Mouse (Mus musculus) fat pad, adult 2 months (tissue): ENCODE results near the gene Chrnb1.

Experiments
- DNase-seq: peaks from one replicate; pipeline ENCODE4 v3.0.0-alpha.2; 2011; ENCODE audit warnings: low read depth, low spot score; ENCODE audit errors: extremely low read depth

The Chrnb1 gene

GRCm38 (mm10) chr11:69804972-69805909, 9.5 kb upstream of the Chrnb1 start, which contains the start of gene Tmem102:
TSS of gene Tmem102 (minus strand) at chr11:69805624.
- peak; percentile 63 for DNase-seq

- no peak for DNase-seq
Observed at GRCm38 (mm10) chr11:69804652-69804940, 8.9 kb upstream of the Chrnb1 start.

- no peak for DNase-seq
Observed at GRCm38 (mm10) chr11:69803786-69804651, 8.3 kb upstream of the Chrnb1 start.

GRCm38 (mm10) chr11:69803328-69803727, 7.6 kb upstream of the Chrnb1 start:
- no peak for DNase-seq

GRCm38 (mm10) chr11:69802648-69803105, 6.9 kb upstream of the Chrnb1 start:
- no peak for DNase-seq

GRCm38 (mm10) chr11:69801379-69801977, 5.7 kb upstream of the Chrnb1 start, which contains the start of gene Fgf11:
TSS of gene Fgf11 (minus strand) at chr11:69801857.
- DNase-seq = no peak

GRCm38 (mm10) chr11:69800392-69801197, 4.9 kb upstream of the Chrnb1 start:
- no peak for DNase-seq

DNA sequence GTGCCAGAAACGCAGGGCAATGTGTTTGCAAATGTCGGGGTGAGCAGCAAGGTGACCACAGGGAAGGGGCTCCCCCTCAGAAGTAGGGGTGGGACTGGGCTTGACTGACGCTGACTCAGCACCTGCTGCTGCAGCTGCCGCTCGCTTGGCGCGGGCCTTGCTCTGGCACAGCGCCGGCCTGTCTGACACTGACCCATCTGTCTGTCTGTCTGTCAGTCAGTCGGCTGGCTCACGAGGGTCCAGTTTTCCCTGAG, 4.3 kb upstream of the Chrnb1 start:
- DNase-seq = no peak

DNA sequence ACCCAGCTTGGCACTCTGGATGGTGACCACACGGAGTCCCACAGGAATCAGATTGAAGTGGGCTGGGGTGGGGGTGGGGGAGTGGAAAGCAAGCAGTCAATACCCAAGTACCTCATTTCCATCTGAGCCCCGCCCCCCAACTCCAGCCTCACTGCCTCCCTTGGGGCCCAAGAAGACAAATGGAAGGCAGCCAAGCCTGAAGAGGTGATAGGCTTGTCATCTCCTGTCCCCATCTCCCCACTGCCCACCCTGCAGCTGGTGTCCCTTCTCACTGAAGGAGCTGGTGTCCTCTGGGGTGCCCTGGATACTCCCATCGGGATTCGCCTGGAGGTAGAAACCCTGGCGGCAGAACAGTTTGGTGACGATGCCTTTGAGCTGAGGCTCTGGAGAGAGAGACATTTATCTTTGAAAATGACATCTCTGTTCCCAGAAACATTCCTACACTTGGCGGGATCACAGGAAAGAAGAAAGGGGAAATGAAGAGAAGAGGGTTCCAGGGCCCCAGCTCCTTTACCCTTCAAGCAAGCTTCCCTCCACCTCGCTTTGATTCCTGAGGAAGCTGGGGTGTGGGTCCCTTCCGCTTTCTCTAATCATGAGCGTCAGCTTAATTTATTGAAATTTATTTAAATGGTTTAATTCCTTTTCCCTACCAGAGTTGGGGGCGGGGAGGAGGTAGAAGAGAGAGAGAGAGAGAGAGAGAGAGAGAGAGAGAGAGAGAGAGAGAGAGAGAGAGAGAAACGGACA, 3.8 kb upstream of the Chrnb1 start:
- DNase-seq = no peak

GRCm38 (mm10) chr11:69797924-69798323, 2.2 kb upstream of the Chrnb1 start:
- no peak for DNase-seq

DNA sequence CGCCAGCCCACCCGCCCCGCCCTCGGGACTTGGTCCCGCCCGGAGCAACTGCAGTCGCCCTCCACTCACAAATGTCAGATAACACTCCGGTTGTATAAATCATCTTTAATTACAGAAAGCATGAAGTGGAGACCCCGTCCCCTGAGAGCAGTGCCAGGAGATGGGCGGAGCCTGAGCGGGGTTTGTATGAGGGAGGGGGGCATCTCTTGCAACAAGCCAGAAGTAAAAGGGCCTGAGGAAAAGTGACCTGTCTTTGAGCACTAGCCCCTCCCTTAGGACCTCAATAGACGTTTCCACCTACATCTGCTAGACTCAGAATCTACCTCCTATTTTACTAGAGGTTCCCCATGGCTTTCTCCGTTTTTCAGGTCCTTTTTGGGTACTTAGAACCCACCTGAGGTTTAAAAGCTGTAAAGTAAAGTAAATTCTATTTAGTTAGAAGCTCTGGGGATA, 266 bp upstream of the Chrnb1 start:
- DNase-seq = no peak

GRCm38 (mm10) chr11:69793429-69793828, 2.3 kb downstream of the Chrnb1 start:
- DNase-seq = no peak

DNA sequence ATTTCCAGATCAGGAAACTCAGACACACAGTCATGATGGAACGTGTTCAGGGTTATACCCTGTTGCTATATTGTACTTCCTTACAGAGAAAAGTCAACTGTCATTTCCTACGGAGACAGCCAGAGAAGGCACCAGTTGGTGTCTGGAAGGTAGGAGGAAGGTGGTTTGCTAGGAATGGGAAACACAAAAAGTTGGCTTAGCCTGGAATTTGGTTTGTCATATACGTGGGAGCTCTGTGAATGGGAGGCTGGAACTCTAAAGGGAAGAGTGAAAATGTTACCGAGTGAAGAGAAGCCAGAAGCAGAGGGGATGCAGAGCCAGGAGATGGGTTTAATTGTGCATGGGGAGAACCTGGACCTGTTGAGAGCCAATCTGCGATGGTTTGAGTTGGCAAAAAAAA, 4.3 kb downstream of the Chrnb1 start:
- no peak for DNase-seq

- DNase-seq = no peak
Observed at GRCm38 (mm10) chr11:69789431-69789830, 6.3 kb downstream of the Chrnb1 start.

DNA sequence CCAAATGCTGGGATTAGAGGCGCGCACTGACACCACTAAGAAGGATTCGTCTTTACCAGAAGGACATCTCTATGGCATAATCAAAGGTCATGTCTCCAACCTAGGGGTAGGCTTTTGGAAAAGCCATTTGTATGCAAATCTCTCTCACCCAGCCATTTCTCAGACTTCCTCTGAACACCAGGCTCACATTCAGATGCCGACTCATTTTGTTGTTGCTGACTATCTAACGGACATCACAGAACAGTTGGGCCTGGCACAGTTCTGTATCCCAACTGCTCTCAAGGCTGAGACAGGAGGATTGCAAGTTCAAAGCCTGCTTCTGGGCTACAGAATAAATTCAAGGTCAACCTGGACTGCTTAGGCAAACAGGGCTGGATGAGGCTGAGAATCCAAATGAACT, 8.4 kb downstream of the Chrnb1 start:
- DNase-seq = no peak

DNA sequence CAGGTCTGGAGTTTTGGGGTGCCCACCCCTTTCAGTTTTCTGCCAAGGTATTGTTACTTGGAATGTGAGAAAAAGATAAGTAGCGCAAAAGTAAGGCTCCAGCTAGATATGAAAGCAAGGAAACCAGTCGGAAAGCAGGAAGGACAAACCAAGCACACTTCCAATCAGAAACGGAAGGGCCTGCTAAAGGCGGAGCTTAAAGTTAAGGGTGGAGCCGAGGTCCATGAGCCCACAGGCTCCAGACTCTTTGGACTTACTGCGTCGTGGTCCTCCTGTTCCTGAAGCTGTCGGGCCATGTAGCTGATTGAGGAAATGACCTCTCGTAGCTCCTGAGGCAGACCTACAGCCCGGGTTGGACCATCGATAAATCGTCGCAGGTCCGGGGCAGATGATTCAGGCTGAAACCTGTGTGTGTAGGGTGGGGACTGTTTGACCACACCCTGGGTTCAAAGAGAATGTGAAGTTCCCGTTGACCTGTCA, 10.9 kb downstream of the Chrnb1 start:
- no peak for DNase-seq

DNA sequence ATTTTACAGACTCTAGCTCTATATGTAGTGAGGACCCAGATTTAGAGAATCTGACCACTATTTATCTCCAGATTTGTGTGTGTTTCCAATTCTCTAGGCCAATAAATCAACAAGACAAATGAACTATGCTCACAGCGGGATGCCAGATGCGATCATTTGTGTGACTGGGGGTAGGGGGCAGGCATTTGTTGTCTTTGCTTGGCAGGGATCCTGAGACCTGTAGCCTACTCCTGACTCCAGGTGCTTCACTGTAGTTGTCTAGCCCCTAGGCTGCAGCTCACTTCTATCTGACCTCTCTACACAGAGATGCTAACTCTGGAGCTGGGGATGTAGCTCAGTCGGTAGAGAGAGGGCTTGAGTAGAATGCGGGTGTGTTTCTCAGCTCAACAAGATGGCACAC, 13.9 kb downstream of the Chrnb1 start:
- no peak for DNase-seq

DNA sequence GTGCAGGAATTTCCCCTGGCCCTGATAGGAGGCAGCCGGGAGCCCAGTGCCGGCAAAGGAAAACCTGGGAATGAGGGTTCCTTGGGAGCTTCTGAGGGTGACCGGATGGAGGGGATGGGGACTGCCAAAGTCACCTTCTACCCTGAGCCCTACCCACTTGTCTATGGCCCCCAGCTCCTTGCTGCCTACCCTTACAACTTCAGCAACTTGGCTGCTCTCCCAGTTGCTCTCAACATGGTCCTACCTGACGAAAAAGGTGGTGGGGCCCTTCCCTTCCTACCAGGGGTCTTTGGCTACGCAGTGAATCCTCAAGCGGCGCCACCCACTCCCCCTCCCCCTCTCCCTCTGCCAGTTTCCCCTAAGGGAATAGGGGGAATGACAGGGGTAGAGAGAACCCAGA, 16.8 kb downstream of the Chrnb1 start:
- no peak for DNase-seq

GRCm38 (mm10) chr11:69778258-69778982, 17.3 kb downstream of the Chrnb1 start:
- DNase-seq = no peak
